Mouse (Mus musculus): ENCODE results near the gene Mgat5. TPM values are rescaled to one million over a fixed set of nuclear protein-coding genes. Genes with fewer than 3 reads are reported as not detected.

Gene Mgat5
- polyA plus RNA-seq, 1 experiment, result 3.6 TPM

GRCm38 (mm10) chr1:127366111-127366510 is 161.3 kb downstream of the Mgat5 start:
- Histone ChIP-seq H3K79me3 (ENCODE audit: low read depth) (no peaks in the 10 kb centered on the region), H3K79me2 (ENCODE audit: control insufficient read depth, insufficient read depth) (no peaks in the 10 kb centered on the region), H3K36me3 (ENCODE audit: control insufficient read depth, insufficient read depth) (no peaks in the 10 kb centered on the region), H3ac (ENCODE audit: control insufficient read depth, insufficient read length, low read depth) (no peak overlapping the region), H3K27me3 (ENCODE audit: control insufficient read depth, insufficient read depth, insufficient read length) (no peaks in the 10 kb centered on the region), H3K4me3 (ENCODE audit: insufficient read depth, poor library complexity, severe bottlenecking) (no peak overlapping the region)
- TF ChIP-seq USF1 (IDR thresholded peaks at IDR 0.05; ENCODE audit: low read depth), result no peak
- TF ChIP-seq CEBPB (IDR thresholded peaks at IDR 0.05; ENCODE audit: low read depth), result no peak

- Histone ChIP-seq H3K27me3 (ENCODE audit: control insufficient read depth, insufficient read depth, insufficient read length) (no peaks in the 10 kb centered on the region), H3K79me2 (ENCODE audit: control insufficient read depth, insufficient read depth) (no peaks in the 10 kb centered on the region), H3ac (ENCODE audit: control insufficient read depth, insufficient read length, low read depth) (no peak overlapping the region), H3K4me3 (ENCODE audit: insufficient read depth, poor library complexity, severe bottlenecking) (no peak overlapping the region), H3K79me3 (ENCODE audit: low read depth) (no peaks in the 10 kb centered on the region), H3K36me3 (ENCODE audit: control insufficient read depth, insufficient read depth) (no peaks in the 10 kb centered on the region)
- no peak for TF ChIP-seq MYOD1 (IDR thresholded peaks at IDR 0.05; ENCODE audit: control insufficient read depth, insufficient read length, low read depth)
- TF ChIP-seq FOSL1 (IDR thresholded peaks at IDR 0.05; ENCODE audit: insufficient read depth, low read length, poor library complexity, severe bottlenecking), result no peak
- no peak for TF ChIP-seq USF1 (IDR thresholded peaks at IDR 0.05; ENCODE audit: low read depth)
- TF ChIP-seq CTCF (IDR thresholded peaks at IDR 0.05; ENCODE audit: control insufficient read depth, insufficient read depth, insufficient read length), result no peak
- no peak for TF ChIP-seq CEBPB (IDR thresholded peaks at IDR 0.05; ENCODE audit: low read depth)
- no peak for TF ChIP-seq MYOG (IDR thresholded peaks at IDR 0.05; ENCODE audit: control insufficient read depth, extremely low read depth, insufficient read length)
- TF ChIP-seq MAX (IDR thresholded peaks at IDR 0.05), result no peak
Observed at GRCm38 (mm10) chr1:127368513-127368912, 163.7 kb downstream of the Mgat5 start.

GRCm38 (mm10) chr1:127369538-127369937 is 164.7 kb downstream of the Mgat5 start:
- TF ChIP-seq MYOD1 (IDR thresholded peaks at IDR 0.05; ENCODE audit: control insufficient read depth, insufficient read length, low read depth) (no peak), USF1 (IDR thresholded peaks at IDR 0.05; ENCODE audit: low read depth) (no peak), MAX (IDR thresholded peaks at IDR 0.05) (no peak), MYOG (IDR thresholded peaks at IDR 0.05; ENCODE audit: control insufficient read depth, extremely low read depth, insufficient read length) (no peak), CTCF (IDR thresholded peaks at IDR 0.05; ENCODE audit: control insufficient read depth, insufficient read depth, insufficient read length) (no peak), CEBPB (IDR thresholded peaks at IDR 0.05; ENCODE audit: low read depth) (no peak), FOSL1 (IDR thresholded peaks at IDR 0.05; ENCODE audit: insufficient read depth, low read length, poor library complexity, severe bottlenecking) (no peak)
- H3K79me2 ChIP-seq (ENCODE audit: control insufficient read depth, insufficient read depth), result no peaks in the 10 kb centered on the region
- no peaks in the 10 kb centered on the region for H3K36me3 ChIP-seq (ENCODE audit: control insufficient read depth, insufficient read depth)
- no peaks in the 10 kb centered on the region for H3K79me3 ChIP-seq (ENCODE audit: low read depth)
- H3K27me3 ChIP-seq (ENCODE audit: control insufficient read depth, insufficient read depth, insufficient read length), result no peaks in the 10 kb centered on the region
- H3ac ChIP-seq (ENCODE audit: control insufficient read depth, insufficient read length, low read depth), result no peak overlapping the region
- no peak overlapping the region for H3K4me3 ChIP-seq (ENCODE audit: insufficient read depth, poor library complexity, severe bottlenecking)

GRCm38 (mm10) chr1:127372096-127372495 is 167.3 kb downstream of the Mgat5 start:
- Histone ChIP-seq H3K27me3 (ENCODE audit: control insufficient read depth, insufficient read depth, insufficient read length) (no peaks in the 10 kb centered on the region), H3K36me3 (ENCODE audit: control insufficient read depth, insufficient read depth) (no peaks in the 10 kb centered on the region), H3K79me3 (ENCODE audit: low read depth) (no peaks in the 10 kb centered on the region), H3ac (ENCODE audit: control insufficient read depth, insufficient read length, low read depth) (no peak overlapping the region), H3K4me3 (ENCODE audit: insufficient read depth, poor library complexity, severe bottlenecking) (no peak overlapping the region), H3K79me2 (ENCODE audit: control insufficient read depth, insufficient read depth) (no peaks in the 10 kb centered on the region)
- TF ChIP-seq CEBPB (IDR thresholded peaks at IDR 0.05; ENCODE audit: low read depth) (no peak), CTCF (IDR thresholded peaks at IDR 0.05; ENCODE audit: control insufficient read depth, insufficient read depth, insufficient read length) (no peak), MYOG (IDR thresholded peaks at IDR 0.05; ENCODE audit: control insufficient read depth, extremely low read depth, insufficient read length) (no peak), USF1 (IDR thresholded peaks at IDR 0.05; ENCODE audit: low read depth) (no peak), MYOD1 (IDR thresholded peaks at IDR 0.05; ENCODE audit: control insufficient read depth, insufficient read length, low read depth) (no peak), FOSL1 (IDR thresholded peaks at IDR 0.05; ENCODE audit: insufficient read depth, low read length, poor library complexity, severe bottlenecking) (no peak), MAX (IDR thresholded peaks at IDR 0.05) (no peak)

- TF ChIP-seq FOSL1 (IDR thresholded peaks at IDR 0.05; ENCODE audit: insufficient read depth, low read length, poor library complexity, severe bottlenecking) (no peak), CEBPB (IDR thresholded peaks at IDR 0.05; ENCODE audit: low read depth) (no peak), USF1 (IDR thresholded peaks at IDR 0.05; ENCODE audit: low read depth) (no peak)
- Histone ChIP-seq H3ac (ENCODE audit: control insufficient read depth, insufficient read length, low read depth) (no peak overlapping the region), H3K4me3 (ENCODE audit: insufficient read depth, poor library complexity, severe bottlenecking) (no peak overlapping the region), H3K79me2 (ENCODE audit: control insufficient read depth, insufficient read depth) (no peaks in the 10 kb centered on the region), H3K36me3 (ENCODE audit: control insufficient read depth, insufficient read depth) (no peaks in the 10 kb centered on the region), H3K27me3 (ENCODE audit: control insufficient read depth, insufficient read depth, insufficient read length) (no peaks in the 10 kb centered on the region), H3K79me3 (ENCODE audit: low read depth) (no peaks in the 10 kb centered on the region)
Observed at GRCm38 (mm10) chr1:127373559-127373958, 168.7 kb downstream of the Mgat5 start.

GRCm38 (mm10) chr1:127374157-127374556 is 169.3 kb downstream of the Mgat5 start:
- H3K79me3 ChIP-seq (ENCODE audit: low read depth), result no peaks in the 10 kb centered on the region
- no peak overlapping the region for H3K4me3 ChIP-seq (ENCODE audit: insufficient read depth, poor library complexity, severe bottlenecking)
- no peaks in the 10 kb centered on the region for H3K79me2 ChIP-seq (ENCODE audit: control insufficient read depth, insufficient read depth)
- TF ChIP-seq MAX (IDR thresholded peaks at IDR 0.05), result no peak
- TF ChIP-seq FOSL1 (IDR thresholded peaks at IDR 0.05; ENCODE audit: insufficient read depth, low read length, poor library complexity, severe bottlenecking), result no peak
- TF ChIP-seq CEBPB (IDR thresholded peaks at IDR 0.05; ENCODE audit: low read depth), result no peak
- no peak for TF ChIP-seq MYOD1 (IDR thresholded peaks at IDR 0.05; ENCODE audit: control insufficient read depth, insufficient read length, low read depth)
- TF ChIP-seq CTCF (IDR thresholded peaks at IDR 0.05; ENCODE audit: control insufficient read depth, insufficient read depth, insufficient read length), result no peak
- no peak for TF ChIP-seq MYOG (IDR thresholded peaks at IDR 0.05; ENCODE audit: control insufficient read depth, extremely low read depth, insufficient read length)
- TF ChIP-seq USF1 (IDR thresholded peaks at IDR 0.05; ENCODE audit: low read depth), result no peak
- H3K27me3 ChIP-seq (ENCODE audit: control insufficient read depth, insufficient read depth, insufficient read length), result no peaks in the 10 kb centered on the region
- H3ac ChIP-seq (ENCODE audit: control insufficient read depth, insufficient read length, low read depth), result no peak overlapping the region
- H3K36me3 ChIP-seq (ENCODE audit: control insufficient read depth, insufficient read depth), result no peaks in the 10 kb centered on the region
